Mouse (Mus musculus) forebrain, embryonic 14.5 days (tissue): ENCODE measurements around the gene Itgb3bp. TPM values are rescaled to one million over a fixed set of nuclear protein-coding genes. Genes with fewer than 3 reads are reported as not detected.

Experiments
- ATAC-seq: fragments of 200-750 bp; cut with Nextera tagmentation; 2 replicates; pipeline ENCODE4 v1.8.0; 2017; ENCODE audit warnings: mild to moderate bottlenecking, moderate library complexity
- DNase-seq: peaks from one replicate; pipeline ENCODE4 v3.0.0-alpha.2; 2015; ENCODE audit warnings: low spot score
- H3K27ac ChIP-seq: fragments of 300-500 bp; sonication (generic); 2 replicates; pipeline ENCODE4 v1.5.1; 2014; ENCODE audit warnings: low read depth, mild to moderate bottlenecking, control low read depth, low read length, moderate library complexity
- H3K27me3 ChIP-seq: fragments of 300-500 bp; sonication (generic); replicated peaks from 2 replicates; pipeline ENCODE4 v1.6.1; 2014; ENCODE audit warnings: low read length, control low read depth, mixed read lengths; ENCODE audit not compliant: control insufficient read depth, insufficient read depth
- H3K36me3 ChIP-seq: fragments of 300-500 bp; sonication (generic); 2 replicates; pipeline ENCODE4 v1.6.1; 2014; ENCODE audit warnings: low read length, control low read depth; ENCODE audit not compliant: control insufficient read depth, insufficient read depth
- H3K4me1 ChIP-seq: fragments of 300-500 bp; sonication (generic); 2 replicates; pipeline ENCODE4 v1.6.1; 2014; ENCODE audit warnings: antibody characterized with exemption, low read length, control low read depth; ENCODE audit not compliant: control insufficient read depth, insufficient read depth
- H3K4me2 ChIP-seq: fragments of 300-500 bp; sonication (generic); 2 replicates; pipeline ENCODE4 v1.6.1; 2014; ENCODE audit warnings: mild to moderate bottlenecking, control low read depth, low read length
- H3K4me3 ChIP-seq: fragments of 300-500 bp; sonication (generic); 2 replicates; pipeline ENCODE4 v1.5.1; 2014; ENCODE audit warnings: low read depth, low read length, control low read depth
- H3K9ac ChIP-seq: fragments of 300-500 bp; sonication (generic); 2 replicates; pipeline ENCODE4 v1.6.1; 2014; ENCODE audit warnings: mild to moderate bottlenecking, low read length, control low read depth, moderate library complexity
- H3K9me3 ChIP-seq: fragments of 300-500 bp; sonication (generic); replicated peaks from 2 replicates; pipeline ENCODE4 v1.6.1; 2016; ENCODE audit warnings: low read length, control low read depth, mixed read lengths; ENCODE audit not compliant: control insufficient read depth
- WGBS: fragments of 180-500 bp; shearing (Covaris S2); extraction: QIAGEN DNeasy Blood & Tissue Kit; methylation state at CpG from one replicate; pipeline ENCODE4 v1.1.7; 2014; 5-methylcytosine and 5-hydroxymethylcytosine counted together
- polyA plus RNA-seq: library from polyadenylated mRNA; unstranded; fragments of >200 nt; fragmentation: Nextera tagmentation; extraction: Ambion mirVana; gene quantifications from 2 replicates; pipeline ENCODE4 v1.2.1, GENCODE M21; 2014

Itgb3bp gene
- polyA plus RNA-seq, 1 experiment from 2014 or later: 27.2 TPM

GRCm38 (mm10) chr4:99928521-99928920 is 1.1 kb downstream of the Itgb3bp start:
- Histone ChIP-seq H3K4me1 (peaks cover 9% of the 10 kb centered on the region), H3K9me3 (no peaks in the 10 kb centered on the region), H3K27me3 (no peaks in the 10 kb centered on the region), H3K4me3 (no peak overlapping the region), H3K27ac (no peak overlapping the region), H3K9ac (no peak overlapping the region), H3K4me2 (no peak overlapping the region), H3K36me3 (no peaks in the 10 kb centered on the region)
- WGBS: 85% methylated on average over 6 of the region's 6 CpGs
- DNase-seq (no peak), ATAC-seq (no peak)

GRCm38 (mm10) chr4:99926380-99926779 is 3.2 kb downstream of the Itgb3bp start:
- ATAC-seq: no peak
- H3K4me1 ChIP-seq: peaks cover 9% of the 10 kb centered on the region
- DNase-seq: no peak
- H3K36me3 ChIP-seq: no peaks in the 10 kb centered on the region
- no peak overlapping the region for H3K9ac ChIP-seq
- H3K27ac ChIP-seq: no peak overlapping the region
- no peaks in the 10 kb centered on the region for H3K27me3 ChIP-seq
- H3K4me3 ChIP-seq: no peak overlapping the region
- no peak overlapping the region for H3K4me2 ChIP-seq
- no peaks in the 10 kb centered on the region for H3K9me3 ChIP-seq
- 92% methylated on average over 4 of the region's 4 CpGs for WGBS

- no peak overlapping the region for H3K4me2 ChIP-seq
- ATAC-seq (no peak), DNase-seq (peak; percentile 64)
- H3K9me3 ChIP-seq: no peaks in the 10 kb centered on the region
- H3K9ac ChIP-seq: no peak overlapping the region
- no peak overlapping the region for H3K27ac ChIP-seq
- 67% methylated on average over 4 of the region's 4 CpGs for WGBS
- H3K36me3 ChIP-seq: no peaks in the 10 kb centered on the region
- no peaks in the 10 kb centered on the region for H3K4me1 ChIP-seq
- H3K4me3 ChIP-seq: no peak overlapping the region
- no peaks in the 10 kb centered on the region for H3K27me3 ChIP-seq
These were observed 15.6 kb downstream of the Itgb3bp start for GRCm38 (mm10) chr4:99913894-99914451.

- ATAC-seq: 0 out of 2 replicates have a peak, but pooled peaks have one; percentile 52
- no peak overlapping the region for H3K4me3 ChIP-seq
- H3K27me3 ChIP-seq: no peaks in the 10 kb centered on the region
- DNase-seq: peak; percentile 56
- no peaks in the 10 kb centered on the region for H3K36me3 ChIP-seq
- H3K4me2 ChIP-seq: no peak overlapping the region
- no peaks in the 10 kb centered on the region for H3K9me3 ChIP-seq
- no peak overlapping the region for H3K27ac ChIP-seq
- no peaks in the 10 kb centered on the region for H3K4me1 ChIP-seq
- no peak overlapping the region for H3K9ac ChIP-seq
These were observed 47.2 kb downstream of the Itgb3bp start for GRCm38 (mm10) chr4:99882405-99882804.

GRCm38 (mm10) chr4:99881882-99882281 is 47.7 kb downstream of the Itgb3bp start:
- H3K9ac ChIP-seq: no peak overlapping the region
- H3K9me3 ChIP-seq: no peaks in the 10 kb centered on the region
- no peaks in the 10 kb centered on the region for H3K4me1 ChIP-seq
- H3K27me3 ChIP-seq: no peaks in the 10 kb centered on the region
- peak; percentile 69 for DNase-seq
- no peak overlapping the region for H3K4me2 ChIP-seq
- H3K27ac ChIP-seq: no peak overlapping the region
- no peaks in the 10 kb centered on the region for H3K36me3 ChIP-seq
- no peak overlapping the region for H3K4me3 ChIP-seq
- no peak for ATAC-seq

- Histone ChIP-seq H3K4me3 (peak within 1 kb of the TSS; percentile 60), H3K27me3 (no peaks in the 10 kb centered on the region), H3K4me2 (peak within 1 kb of the TSS; percentile 73), H3K9me3 (no peaks in the 10 kb centered on the region), H3K4me1 (peaks cover 3% of the 10 kb centered on the region; the same call in 1 of the 2 replicates), H3K9ac (peak within 1 kb of the TSS; percentile 91), H3K36me3 (no peaks in the 10 kb centered on the region), H3K27ac (peak within 1 kb of the TSS; percentile 95)
- under 1% methylated on average over 48 of the region's 48 CpGs for WGBS
- peak; percentile 92 for DNase-seq
- ATAC-seq: peak; percentile 93
These were observed 100.2 kb downstream of the Itgb3bp start, which contains the start of gene Efcab7 for GRCm38 (mm10) chr4:99829094-99830073. TSS of gene Efcab7 (plus strand) at chr4:99829198.

GRCm38 (mm10) chr4:99828739-99829093 is 100.9 kb downstream of the Itgb3bp start:
- H3K9ac ChIP-seq: peak overlapping the region; percentile 91
- DNase-seq (no peak), ATAC-seq (peak; percentile 35)
- WGBS: under 1% methylated on average over 7 of the region's 7 CpGs
- no peaks in the 10 kb centered on the region for H3K27me3 ChIP-seq
- H3K4me3 ChIP-seq: peak overlapping the region; percentile 60
- peaks cover 3% of the 10 kb centered on the region; the same call in 1 of the 2 replicates for H3K4me1 ChIP-seq
- H3K27ac ChIP-seq: peak overlapping the region; percentile 95; the same call in 1 of the 2 replicates
- no peaks in the 10 kb centered on the region for H3K9me3 ChIP-seq
- H3K36me3 ChIP-seq: no peaks in the 10 kb centered on the region
- H3K4me2 ChIP-seq: peak overlapping the region; percentile 73

- H3K4me2 ChIP-seq: peak overlapping the region; percentile 73
- ATAC-seq: no peak
- peak overlapping the region; percentile 91 for H3K9ac ChIP-seq
These were observed 101.3 kb downstream of the Itgb3bp start for GRCm38 (mm10) chr4:99828337-99828736.

More at GRCm38 (mm10) chr4:99828337-99828736, 101.3 kb downstream of the Itgb3bp start:
- H3K4me3 ChIP-seq: peak overlapping the region; percentile 60
- no peaks in the 10 kb centered on the region for H3K27me3 ChIP-seq
- no peaks in the 10 kb centered on the region for H3K36me3 ChIP-seq
- no peak for DNase-seq
- H3K4me1 ChIP-seq: peaks cover 3% of the 10 kb centered on the region; the same call in 1 of the 2 replicates
- H3K27ac ChIP-seq: no peak overlapping the region
- no peaks in the 10 kb centered on the region for H3K9me3 ChIP-seq
- 36% methylated on average over 4 of the region's 4 CpGs for WGBS
